Mouse (Mus musculus) right cerebral cortex, adult 2 months (tissue): ENCODE measurements at regions not wholly inside any gene's neighbourhood (a gene's known extent, or its start where the extent isn't known, plus 50 kb on each side); places are given as distances from the start of the nearest gene placed in this dataset.
A peak's percentile ranks its signal among the peaks of the same experiment; 100 is the strongest.

ENCODE experiments used
- DNase-seq, 2 experiments: peaks; one replicate each; pipeline ENCODE4 v3.0.0; 2021 to 2022; ENCODE audit warnings: low spot score in 2 of 2

GRCm38 (mm10) chr19:28732998-28733397 lies 53.1 kb upstream of the Glis3 start:
- no peak for DNase-seq

GRCm38 (mm10) chr19:28733781-28734180 lies 53.9 kb upstream of the Glis3 start:
- no peak for DNase-seq

GRCm38 (mm10) chr19:28743176-28743793 lies 63.4 kb upstream of the Glis3 start:
- DNase-seq: peak in 1 of 2 experiments; percentile 19

- DNase-seq: no peak
These were observed 65.2 kb upstream of the Glis3 start for GRCm38 (mm10) chr19:28745105-28745504.

GRCm38 (mm10) chr19:28745534-28745933 lies 65.7 kb upstream of the Glis3 start:
- DNase-seq: no peak

GRCm38 (mm10) chr19:28751091-28751490 lies 71.2 kb upstream of the Glis3 start:
- no peak for DNase-seq

GRCm38 (mm10) chr19:28758854-28759253 lies 76.0 kb upstream of the Slc1a1 start:
- DNase-seq: peak; percentile 56 to 69

- DNase-seq: no peak
These were observed 70.0 kb upstream of the Slc1a1 start for GRCm38 (mm10) chr19:28764795-28765360.

- peak in 1 of 2 experiments; percentile 31 for DNase-seq
These were observed 66.6 kb upstream of the Slc1a1 start for GRCm38 (mm10) chr19:28768218-28768617.

- DNase-seq: no peak
These were observed 64.4 kb upstream of the Slc1a1 start for GRCm38 (mm10) chr19:28770419-28770818.

GRCm38 (mm10) chr19:28771836-28772235 lies 63.0 kb upstream of the Slc1a1 start:
- DNase-seq: no peak

GRCm38 (mm10) chr19:28772840-28773570 lies 61.8 kb upstream of the Slc1a1 start:
- DNase-seq: no peak

GRCm38 (mm10) chr19:28776868-28777267 lies 58.0 kb upstream of the Slc1a1 start:
- peak; percentile 26 to 29 for DNase-seq

GRCm38 (mm10) chr19:28777674-28778073 lies 57.2 kb upstream of the Slc1a1 start:
- no peak for DNase-seq

GRCm38 (mm10) chr19:28778386-28778785 lies 56.5 kb upstream of the Slc1a1 start:
- no peak for DNase-seq

- no peak for DNase-seq
These were observed 52.9 kb upstream of the Slc1a1 start for GRCm38 (mm10) chr19:28781971-28782370.
